Mouse (Mus musculus): Measurements from ENCODE around the gene Synrg. TPM values are rescaled to one million over a fixed set of nuclear protein-coding genes. Genes with fewer than 3 reads are reported as not detected.

The Synrg gene
- polyA plus RNA-seq, 1 experiment from 2014 or later, result 10.2 TPM

GRCm38 (mm10) chr11:83995535-83995950 is 31.3 kb downstream of the Synrg start:
- no peaks in the 10 kb centered on the region for H3K4me1 ChIP-seq
- 80% methylated on average over 2 of the region's 2 CpGs for WGBS (ENCODE audit: insufficient replicate concordance)

GRCm38 (mm10) chr11:83997171-83997868 is 33.1 kb downstream of the Synrg start:
- H3K4me2 ChIP-seq, result no peak overlapping the region
- H3K36me3 ChIP-seq, result peaks cover 92% of the 10 kb centered on the region
- no peaks in the 10 kb centered on the region for H3K4me1 ChIP-seq
- ATAC-seq, result no peak
- no peaks in the 10 kb centered on the region for H3K27me3 ChIP-seq (replicated peaks)
- no peak overlapping the region for H3K27ac ChIP-seq
- no peak overlapping the region for H3K4me3 ChIP-seq
- no peak overlapping the region for H3K9ac ChIP-seq
- 79% methylated on average over 5 of the region's 5 CpGs for WGBS (ENCODE audit: insufficient replicate concordance)
- H3K9me3 ChIP-seq (replicated peaks), result no peaks in the 10 kb centered on the region

More at GRCm38 (mm10) chr11:83995535-83995950, 31.3 kb downstream of the Synrg start:
- Histone ChIP-seq H3K9ac (no peak overlapping the region), H3K4me2 (no peak overlapping the region), H3K9me3 (replicated peaks) (no peaks in the 10 kb centered on the region), H3K36me3 (peaks cover 92% of the 10 kb centered on the region), H3K4me3 (no peak overlapping the region), H3K27me3 (replicated peaks) (no peaks in the 10 kb centered on the region), H3K27ac (no peak overlapping the region)
- no peak for ATAC-seq

DNA sequence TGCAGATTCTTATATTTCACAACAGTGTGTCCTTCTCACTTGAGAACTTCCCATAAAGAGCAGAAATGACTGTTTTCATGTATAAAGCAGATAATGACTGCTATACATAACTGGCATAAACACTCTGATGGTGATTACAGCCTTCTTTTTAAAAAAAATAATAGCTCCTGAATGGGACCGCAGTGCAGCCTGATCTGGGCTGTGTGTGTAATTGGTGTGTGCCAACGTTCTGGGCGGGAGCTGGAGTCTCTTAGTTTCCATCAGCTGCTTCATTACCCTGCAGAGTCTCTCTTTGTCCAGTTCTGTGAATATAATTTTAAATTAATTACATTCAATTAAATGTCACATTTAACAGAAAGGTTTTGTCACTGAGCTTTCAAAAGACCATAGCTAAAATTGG is 34.8 kb downstream of the Synrg start:
- Histone ChIP-seq H3K9me3 (replicated peaks) (no peaks in the 10 kb centered on the region), H3K9ac (no peak overlapping the region), H3K4me1 (no peaks in the 10 kb centered on the region), H3K27me3 (replicated peaks) (no peaks in the 10 kb centered on the region), H3K36me3 (peaks cover 93% of the 10 kb centered on the region), H3K4me2 (no peak overlapping the region), H3K27ac (no peak overlapping the region), H3K4me3 (no peak overlapping the region)
- WGBS (ENCODE audit: insufficient replicate concordance), result 90% methylated on average over 3 of the region's 3 CpGs
- ATAC-seq, result no peak

- Histone ChIP-seq H3K4me1 (no peaks in the 10 kb centered on the region), H3K9ac (no peak overlapping the region), H3K36me3 (peaks cover 93% of the 10 kb centered on the region), H3K4me2 (no peak overlapping the region), H3K4me3 (no peak overlapping the region), H3K27ac (no peak overlapping the region), H3K9me3 (replicated peaks) (no peaks in the 10 kb centered on the region), H3K27me3 (replicated peaks) (no peaks in the 10 kb centered on the region)
- WGBS (ENCODE audit: insufficient replicate concordance), result 78% methylated on average over 4 of the region's 4 CpGs
- ATAC-seq, result no peak
Observed at GRCm38 (mm10) chr11:83999411-83999915, 35.2 kb downstream of the Synrg start.

DNA sequence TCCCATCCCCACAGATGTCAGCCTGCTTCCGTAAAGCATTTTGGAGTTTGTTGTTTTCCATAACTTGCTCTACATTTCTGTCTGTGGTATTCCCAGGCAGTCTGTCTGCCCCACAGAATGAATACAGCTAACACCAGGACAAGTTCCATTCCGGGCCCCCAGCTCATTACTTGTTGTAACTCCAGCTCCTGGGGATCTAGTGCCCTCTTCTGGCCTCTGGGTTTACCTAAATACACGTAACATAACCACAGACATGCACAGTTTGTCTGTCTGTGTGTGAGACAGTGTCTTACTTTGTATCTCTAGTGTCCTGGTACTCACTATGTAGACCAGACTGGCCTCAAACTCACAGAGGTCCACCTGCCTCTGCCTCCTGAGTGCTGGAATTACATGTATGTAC is 37.0 kb downstream of the Synrg start:
- no peak overlapping the region for H3K4me2 ChIP-seq
- H3K36me3 ChIP-seq, result peaks cover 92% of the 10 kb centered on the region

GRCm38 (mm10) chr11:84003986-84004385 is 39.8 kb downstream of the Synrg start:
- H3K36me3 ChIP-seq, result peaks cover 88% of the 10 kb centered on the region
- H3K4me3 ChIP-seq, result no peak overlapping the region
- H3K4me2 ChIP-seq, result no peak overlapping the region
- no peaks in the 10 kb centered on the region for H3K27me3 ChIP-seq (replicated peaks)
- 81% methylated on average over 6 of the region's 6 CpGs for WGBS (ENCODE audit: insufficient replicate concordance)
- no peak for ATAC-seq
- no peaks in the 10 kb centered on the region for H3K9me3 ChIP-seq (replicated peaks)
- no peaks in the 10 kb centered on the region for H3K4me1 ChIP-seq
- no peak overlapping the region for H3K27ac ChIP-seq
- H3K9ac ChIP-seq, result no peak overlapping the region

More for the DNA sequence above, 37.0 kb downstream of the Synrg start:
- Histone ChIP-seq H3K9ac (no peak overlapping the region), H3K27me3 (replicated peaks) (no peaks in the 10 kb centered on the region), H3K9me3 (replicated peaks) (no peaks in the 10 kb centered on the region), H3K27ac (no peak overlapping the region), H3K4me1 (no peaks in the 10 kb centered on the region), H3K4me3 (no peak overlapping the region)
- WGBS (ENCODE audit: insufficient replicate concordance), result 90% methylated on average over 3 of the region's 3 CpGs
- no peak for ATAC-seq

DNA sequence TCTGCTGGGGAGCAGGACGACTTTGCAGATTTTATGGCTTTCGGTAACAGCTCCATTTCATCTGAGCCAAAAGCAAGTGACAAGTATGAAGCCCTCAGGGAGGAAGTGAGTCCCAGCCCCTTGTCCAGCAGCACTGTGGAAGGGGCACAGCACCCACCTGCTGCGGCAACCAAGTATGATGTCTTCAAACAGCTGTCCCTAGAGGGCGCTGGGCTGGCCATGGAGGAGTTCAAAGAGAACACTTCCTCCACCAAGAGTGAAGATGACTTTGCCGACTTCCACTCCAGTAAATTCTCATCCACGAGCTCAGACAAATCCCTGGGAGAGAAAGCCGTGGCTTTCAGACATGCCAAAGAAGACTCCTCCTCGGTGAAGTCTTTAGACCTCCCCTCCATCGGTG is 44.8 kb downstream of the Synrg start:
- ATAC-seq, result no peak
- H3K27me3 ChIP-seq (replicated peaks), result no peaks in the 10 kb centered on the region
- WGBS (ENCODE audit: insufficient replicate concordance), result 83% methylated on average over 9 of the region's 9 CpGs

DNA sequence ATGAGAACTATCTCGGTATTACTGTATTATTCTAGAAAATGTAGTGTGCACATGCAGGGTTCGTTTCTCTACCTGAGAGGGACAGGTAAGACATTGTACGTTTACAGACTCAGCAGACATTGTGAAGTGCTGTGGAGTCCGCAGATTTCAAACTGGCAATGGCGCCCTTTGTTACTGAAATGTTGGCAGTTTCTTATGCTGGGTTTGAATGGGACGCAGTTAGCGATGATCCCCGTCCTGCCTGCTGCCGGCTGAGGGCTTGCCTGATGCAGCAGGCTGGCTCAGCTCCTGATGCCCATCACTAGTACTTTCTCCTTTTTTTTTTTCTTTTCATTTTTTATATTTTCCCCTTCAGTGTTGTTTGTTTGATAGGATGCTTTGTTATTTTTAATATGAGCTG is 46.2 kb downstream of the Synrg start:
- no peak for ATAC-seq
- 85% methylated on average over 9 of the region's 9 CpGs for WGBS (ENCODE audit: insufficient replicate concordance)
- Histone ChIP-seq H3K4me1 (no peaks in the 10 kb centered on the region), H3K9ac (no peak overlapping the region), H3K27ac (no peak overlapping the region), H3K27me3 (replicated peaks) (no peaks in the 10 kb centered on the region), H3K4me2 (no peak overlapping the region), H3K4me3 (no peak overlapping the region), H3K9me3 (replicated peaks) (no peaks in the 10 kb centered on the region), H3K36me3 (peaks cover 71% of the 10 kb centered on the region)

More for the DNA sequence above, 44.8 kb downstream of the Synrg start:
- peaks cover 83% of the 10 kb centered on the region for H3K36me3 ChIP-seq
- H3K4me1 ChIP-seq, result no peaks in the 10 kb centered on the region
- no peak overlapping the region for H3K9ac ChIP-seq
- H3K9me3 ChIP-seq (replicated peaks), result no peaks in the 10 kb centered on the region
- no peak overlapping the region for H3K27ac ChIP-seq
- H3K4me3 ChIP-seq, result no peak overlapping the region
- H3K4me2 ChIP-seq, result no peak overlapping the region

DNA sequence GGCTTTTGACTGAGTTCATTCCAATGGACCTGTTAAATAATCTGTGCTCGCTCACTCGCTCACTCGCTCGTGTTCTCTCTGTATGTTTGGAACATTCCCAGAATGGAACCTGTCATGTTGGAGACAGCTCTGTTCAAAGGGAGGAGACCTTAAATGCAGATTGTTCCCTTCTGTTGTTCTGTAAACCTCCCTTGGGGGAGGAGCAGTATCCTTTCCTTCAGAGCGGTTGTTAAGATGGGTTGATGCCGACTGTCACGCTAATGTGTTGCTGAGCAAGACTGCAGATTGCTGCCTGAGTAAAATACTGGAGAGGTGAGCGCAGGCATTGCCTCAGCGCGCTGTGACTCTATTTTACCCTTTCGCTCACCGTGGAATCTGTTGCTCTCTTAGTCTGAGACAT is 46.8 kb downstream of the Synrg start:
- 72% methylated on average over 12 of the region's 12 CpGs for WGBS (ENCODE audit: insufficient replicate concordance)

DNA sequence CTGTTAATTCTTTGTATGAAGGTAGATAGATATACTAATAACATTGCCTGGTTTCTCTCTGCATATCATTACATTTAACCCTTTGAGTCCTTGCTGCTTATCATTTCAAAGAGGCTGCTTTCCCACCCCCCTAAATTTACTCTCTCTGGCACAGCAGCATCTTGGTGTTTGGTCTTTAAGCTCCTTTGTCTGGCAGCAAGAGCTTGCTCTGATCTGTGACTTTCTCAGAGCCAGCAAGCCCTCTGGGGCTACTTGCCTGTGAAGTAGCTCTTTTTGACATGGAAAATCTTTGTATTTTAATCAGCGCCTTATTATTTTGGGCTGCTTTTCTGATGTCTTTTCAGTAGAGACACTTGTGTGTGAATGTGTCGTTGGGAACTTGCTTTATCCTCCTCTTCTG is 47.3 kb downstream of the Synrg start:
- no peak overlapping the region for H3K4me2 ChIP-seq
- H3K4me1 ChIP-seq, result no peaks in the 10 kb centered on the region
- WGBS (ENCODE audit: insufficient replicate concordance), result 71% methylated on average over 2 of the region's 2 CpGs
- no peak overlapping the region for H3K9ac ChIP-seq
- ATAC-seq, result no peak
- H3K36me3 ChIP-seq, result peaks cover 61% of the 10 kb centered on the region
- H3K27me3 ChIP-seq (replicated peaks), result no peaks in the 10 kb centered on the region
- H3K27ac ChIP-seq, result no peak overlapping the region
- H3K9me3 ChIP-seq (replicated peaks), result no peaks in the 10 kb centered on the region
- H3K4me3 ChIP-seq, result no peak overlapping the region

More for the DNA sequence above, 46.8 kb downstream of the Synrg start:
- H3K9ac ChIP-seq, result no peak overlapping the region
- no peak for ATAC-seq
- no peaks in the 10 kb centered on the region for H3K4me1 ChIP-seq
- H3K4me2 ChIP-seq, result no peak overlapping the region
- H3K36me3 ChIP-seq, result peaks cover 65% of the 10 kb centered on the region
- no peak overlapping the region for H3K27ac ChIP-seq
- no peak overlapping the region for H3K4me3 ChIP-seq
- H3K27me3 ChIP-seq (replicated peaks), result no peaks in the 10 kb centered on the region
- H3K9me3 ChIP-seq (replicated peaks), result no peaks in the 10 kb centered on the region

DNA sequence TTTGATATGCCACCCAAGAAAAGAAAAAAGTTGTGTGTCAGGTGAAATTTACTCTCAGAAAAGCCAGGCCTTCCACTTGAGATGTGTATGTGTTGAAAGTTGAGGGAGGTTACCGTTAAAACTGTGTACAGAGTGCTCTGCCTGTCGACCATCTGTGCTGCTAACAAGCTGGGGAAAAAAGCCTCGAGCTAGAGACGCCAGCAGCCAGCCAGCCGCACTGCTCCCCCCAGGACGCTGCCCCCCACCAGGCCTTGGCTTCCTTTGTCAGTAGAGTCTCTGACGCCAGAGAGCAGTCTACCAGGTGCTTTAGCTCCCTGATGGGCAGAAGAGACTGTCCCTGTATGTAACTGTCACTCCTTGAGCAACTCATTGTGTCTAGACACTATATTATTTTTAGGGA is 48.9 kb downstream of the Synrg start:
- Histone ChIP-seq H3K9ac (no peak overlapping the region), H3K4me3 (no peak overlapping the region), H3K36me3 (peaks cover 60% of the 10 kb centered on the region), H3K4me2 (no peak overlapping the region), H3K4me1 (no peaks in the 10 kb centered on the region), H3K27ac (no peak overlapping the region), H3K9me3 (replicated peaks) (no peaks in the 10 kb centered on the region), H3K27me3 (replicated peaks) (no peaks in the 10 kb centered on the region)
- 54% methylated on average over 7 of the region's 7 CpGs for WGBS (ENCODE audit: insufficient replicate concordance)
- no peak for ATAC-seq

DNA sequence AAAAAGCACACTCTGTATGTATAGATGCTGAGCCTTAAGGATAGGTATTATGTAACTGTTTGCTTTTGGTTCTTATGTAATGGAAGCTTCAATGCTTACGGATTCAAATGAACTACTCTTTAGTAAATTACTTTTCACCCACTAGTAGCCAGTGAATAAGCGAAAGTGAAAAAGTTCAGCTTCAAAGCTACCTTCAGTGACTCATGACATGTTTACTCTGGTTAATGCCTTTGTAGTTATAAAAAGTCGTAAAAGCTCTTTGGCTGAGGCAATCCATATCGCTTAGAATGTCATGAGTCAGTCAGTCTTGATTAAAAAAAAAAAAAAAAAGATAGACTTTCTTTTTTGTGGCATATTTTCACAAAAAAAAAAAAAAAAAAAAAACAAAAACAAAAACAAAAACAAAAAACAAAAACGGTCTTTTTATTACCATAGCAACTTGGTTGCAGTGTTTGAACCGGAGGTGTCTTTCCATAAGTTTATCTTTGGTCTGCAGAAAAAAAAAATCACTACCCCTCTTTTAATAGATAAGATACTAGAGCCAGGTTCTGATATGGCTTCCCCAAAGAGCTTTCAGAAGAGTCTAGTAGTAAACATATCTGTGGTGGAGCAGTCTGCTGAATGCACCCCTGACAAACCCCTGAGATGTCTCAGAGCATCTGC is 52.0 kb downstream of the Synrg start:
- Histone ChIP-seq H3K4me2 (no peak overlapping the region), H3K9ac (no peak overlapping the region), H3K4me3 (no peak overlapping the region), H3K27ac (no peak overlapping the region), H3K27me3 (replicated peaks) (no peaks in the 10 kb centered on the region), H3K9me3 (replicated peaks) (no peaks in the 10 kb centered on the region), H3K36me3 (peaks cover 53% of the 10 kb centered on the region), H3K4me1 (no peaks in the 10 kb centered on the region)
- WGBS (ENCODE audit: insufficient replicate concordance), result 70% methylated on average over 6 of the region's 6 CpGs
- ATAC-seq, result no peak

All from liver, embryonic 12.5 days (tissue).